Mouse (Mus musculus): ENCODE results near the gene Nppb.

- TF ChIP-seq POLR2A (IDR thresholded peaks at IDR 0.05; ENCODE audit: low read depth, low read length) (no peak), CTCF (conservative IDR thresholded peaks at IDR 0.05; ENCODE audit: insufficient read depth, insufficient read length, low read depth, low read length) (no peak)
Observed at GRCm38 (mm10) chr4:148009641-148010040, 24.1 kb downstream of the Nppb start.

Measured in kidney, adult 2 months (tissue).